Mouse (Mus musculus): ENCODE results near the gene Pkig. TPM values are rescaled to one million over a fixed set of nuclear protein-coding genes. Genes with fewer than 3 reads are reported as not detected.
"Not testable (repeated sequence)": the region's sequence is repeated elsewhere in the genome, so short reads cannot be mapped to it uniquely, and the experiment has no call there.

Pkig gene
- polyA plus RNA-seq, 1 experiment from 2014 or later = 187 TPM

DNA sequence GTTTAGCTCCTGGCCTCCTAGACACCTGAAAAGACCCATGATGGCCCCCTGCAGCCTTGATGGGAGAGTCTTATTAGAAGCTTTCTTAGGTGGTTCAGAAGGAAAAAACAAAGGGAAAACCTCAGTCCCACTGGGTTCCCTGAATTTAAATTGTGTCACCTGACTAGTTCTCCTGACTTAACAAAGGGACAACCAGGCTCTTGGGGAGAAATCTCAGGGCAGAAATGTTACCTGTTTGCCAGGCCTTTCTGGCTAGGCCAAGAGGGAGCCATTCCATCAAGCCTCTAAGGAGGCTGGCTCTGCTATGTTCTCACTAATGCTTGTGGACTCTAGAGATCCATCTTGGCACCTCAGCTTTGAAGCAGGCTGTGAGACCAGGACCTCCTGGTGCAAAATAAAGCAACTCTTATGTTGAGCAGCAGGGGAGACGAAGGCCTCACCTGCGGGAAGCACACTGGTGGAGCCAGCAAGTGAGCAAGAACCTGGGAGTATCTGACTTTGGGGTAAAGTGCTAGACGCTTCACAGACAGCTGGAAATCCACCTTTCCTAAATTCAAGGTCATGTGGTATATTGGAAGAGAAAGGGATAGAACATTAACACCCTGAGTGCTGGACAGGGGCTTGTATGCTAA is 40.8 kb upstream of the Pkig start:
- Histone ChIP-seq H3K36me3 (ENCODE audit: control insufficient read depth, insufficient read depth, low read length) (peaks cover 82% of the 10 kb centered on the region), H3K4me3 (ENCODE audit: low read length) (no peak overlapping the region), H3K9ac (ENCODE audit: low read depth, low read length) (no peak overlapping the region), H3K27ac (ENCODE audit: low read depth, low read length) (no peak overlapping the region), H3K4me2 (replicated peaks; ENCODE audit: low read depth, low read length) (no peak overlapping the region), H3K4me1 (ENCODE audit: control insufficient read depth, insufficient read depth, low read length) (no peaks in the 10 kb centered on the region), H3K9me3 (ENCODE audit: control insufficient read depth, low read length) (no peaks in the 10 kb centered on the region), H3K27me3 (ENCODE audit: control insufficient read depth, insufficient read depth, low read length) (no peaks in the 10 kb centered on the region)
- ATAC-seq (ENCODE audit: low FRiP score, low TSS enrichment) = no peak
- 75% methylated on average over 3 of the region's 3 CpGs for WGBS

DNA sequence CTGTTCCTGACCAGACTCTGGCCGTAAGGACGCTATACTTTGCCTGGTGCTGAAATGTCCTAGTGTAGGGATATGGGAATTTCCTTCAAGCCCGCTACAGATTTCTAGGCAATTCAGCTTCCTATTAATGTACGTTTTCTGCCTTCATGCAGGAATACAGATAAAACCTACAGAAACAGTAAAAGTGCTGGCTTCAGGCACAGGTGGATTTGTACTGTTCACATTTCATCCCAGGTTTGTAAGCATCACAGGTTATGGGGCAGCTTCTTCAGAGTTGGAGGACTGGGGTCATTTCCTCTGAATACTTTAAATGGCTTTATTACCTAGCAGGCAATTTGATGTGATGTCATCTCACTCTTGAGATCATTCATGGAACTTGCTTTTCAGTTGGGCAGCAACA is 40.3 kb upstream of the Pkig start:
- Histone ChIP-seq H3K27me3 (ENCODE audit: control insufficient read depth, insufficient read depth, low read length) (no peaks in the 10 kb centered on the region), H3K4me3 (ENCODE audit: low read length) (no peak overlapping the region), H3K9me3 (ENCODE audit: control insufficient read depth, low read length) (no peaks in the 10 kb centered on the region), H3K36me3 (ENCODE audit: control insufficient read depth, insufficient read depth, low read length) (peaks cover 80% of the 10 kb centered on the region), H3K27ac (ENCODE audit: low read depth, low read length) (no peak overlapping the region), H3K9ac (ENCODE audit: low read depth, low read length) (no peak overlapping the region), H3K4me2 (replicated peaks; ENCODE audit: low read depth, low read length) (no peak overlapping the region), H3K4me1 (ENCODE audit: control insufficient read depth, insufficient read depth, low read length) (no peaks in the 10 kb centered on the region)
- 91% methylated on average over 4 of the region's 4 CpGs for WGBS
- ATAC-seq (ENCODE audit: low FRiP score, low TSS enrichment) = no peak

DNA sequence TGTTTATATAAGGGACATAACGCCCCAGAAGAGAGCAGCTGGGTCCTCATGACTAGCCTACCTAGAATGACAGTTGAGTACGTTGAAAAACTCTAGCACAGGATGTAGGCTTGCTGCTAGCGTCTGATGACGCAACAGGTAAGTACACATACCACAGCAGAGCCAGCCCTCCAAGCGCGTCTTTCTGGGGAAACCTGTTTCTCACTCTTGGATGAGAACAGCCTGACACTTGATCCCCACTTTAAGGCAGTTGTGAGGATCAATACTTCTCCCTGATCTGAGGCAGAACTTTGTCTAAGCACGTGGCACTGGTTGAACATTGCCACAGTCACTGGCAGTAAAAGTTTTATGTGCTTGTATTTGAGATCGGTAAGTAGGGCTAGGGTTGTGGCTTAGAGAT is 37.7 kb upstream of the Pkig start:
- H3K27ac ChIP-seq (ENCODE audit: low read depth, low read length) = no peak overlapping the region
- ATAC-seq (ENCODE audit: low FRiP score, low TSS enrichment) = no peak
- H3K9me3 ChIP-seq (ENCODE audit: control insufficient read depth, low read length) = no peaks in the 10 kb centered on the region
- no peak overlapping the region for H3K4me3 ChIP-seq (ENCODE audit: low read length)
- no peaks in the 10 kb centered on the region for H3K4me1 ChIP-seq (ENCODE audit: control insufficient read depth, insufficient read depth, low read length)
- peaks cover 79% of the 10 kb centered on the region for H3K36me3 ChIP-seq (ENCODE audit: control insufficient read depth, insufficient read depth, low read length)
- H3K4me2 ChIP-seq (replicated peaks; ENCODE audit: low read depth, low read length) = no peak overlapping the region
- 91% methylated on average over 8 of the region's 8 CpGs for WGBS
- no peak overlapping the region for H3K9ac ChIP-seq (ENCODE audit: low read depth, low read length)
- H3K27me3 ChIP-seq (ENCODE audit: control insufficient read depth, insufficient read depth, low read length) = no peaks in the 10 kb centered on the region

DNA sequence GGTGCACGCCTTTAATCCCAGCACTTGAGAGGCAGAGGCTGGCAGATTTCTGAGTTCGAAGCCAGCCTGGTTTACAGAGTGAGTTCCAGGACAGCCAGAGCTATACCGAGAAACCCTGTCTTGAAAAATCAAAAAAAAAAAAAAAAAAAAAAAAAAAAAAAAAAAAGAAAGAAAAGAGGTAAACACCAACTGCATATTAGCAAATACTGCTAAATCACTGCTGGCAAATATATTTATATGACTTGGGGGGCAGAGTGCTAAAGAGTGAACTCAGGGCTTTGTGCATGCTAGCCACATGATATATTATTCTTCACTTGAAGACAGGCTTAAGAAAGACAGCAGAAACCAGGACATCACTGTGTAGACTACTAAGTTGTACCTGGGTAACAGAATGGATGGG is 36.8 kb upstream of the Pkig start:
- ATAC-seq (ENCODE audit: low FRiP score, low TSS enrichment); H3K9ac ChIP-seq (ENCODE audit: low read depth, low read length); H3K4me3 ChIP-seq (ENCODE audit: low read length); H3K4me2 ChIP-seq (replicated peaks; ENCODE audit: low read depth, low read length); H3K27ac ChIP-seq (ENCODE audit: low read depth, low read length); H3K9me3 ChIP-seq (ENCODE audit: control insufficient read depth, low read length); H3K4me1 ChIP-seq (ENCODE audit: control insufficient read depth, insufficient read depth, low read length); H3K27me3 ChIP-seq (ENCODE audit: control insufficient read depth, insufficient read depth, low read length): not testable (repeated sequence)
- WGBS = 97% methylated on average over 3 of the region's 3 CpGs
- peaks cover 82% of the 10 kb centered on the region for H3K36me3 ChIP-seq (ENCODE audit: control insufficient read depth, insufficient read depth, low read length)

DNA sequence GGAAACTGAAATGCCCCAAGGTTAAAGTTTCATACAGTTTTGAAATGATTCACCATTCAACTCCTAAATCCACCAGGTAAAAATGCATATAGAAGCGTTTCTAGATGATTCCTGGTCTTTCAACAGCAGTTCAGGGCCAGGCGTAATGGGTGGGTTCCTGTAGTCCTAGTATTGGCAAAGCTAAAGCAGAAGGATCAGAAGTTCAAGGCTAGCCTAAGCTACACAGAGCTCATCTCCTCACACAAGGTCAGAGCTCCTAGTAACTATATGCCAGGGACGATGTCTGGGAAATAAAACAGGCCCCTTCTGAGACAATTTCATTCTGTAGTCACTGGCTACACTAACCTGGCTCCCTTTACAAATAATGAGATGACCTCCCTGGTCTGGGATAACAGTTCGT is 27.0 kb upstream of the Pkig start:
- Histone ChIP-seq H3K4me2 (replicated peaks; ENCODE audit: low read depth, low read length) (no peak overlapping the region), H3K27me3 (ENCODE audit: control insufficient read depth, insufficient read depth, low read length) (no peaks in the 10 kb centered on the region), H3K9ac (ENCODE audit: low read depth, low read length) (no peak overlapping the region), H3K4me3 (ENCODE audit: low read length) (no peak overlapping the region), H3K9me3 (ENCODE audit: control insufficient read depth, low read length) (no peaks in the 10 kb centered on the region), H3K27ac (ENCODE audit: low read depth, low read length) (no peak overlapping the region), H3K36me3 (ENCODE audit: control insufficient read depth, insufficient read depth, low read length) (peaks cover 76% of the 10 kb centered on the region), H3K4me1 (ENCODE audit: control insufficient read depth, insufficient read depth, low read length) (no peaks in the 10 kb centered on the region)
- ATAC-seq (ENCODE audit: low FRiP score, low TSS enrichment) = no peak
- 90% methylated on average over 4 of the region's 4 CpGs for WGBS

DNA sequence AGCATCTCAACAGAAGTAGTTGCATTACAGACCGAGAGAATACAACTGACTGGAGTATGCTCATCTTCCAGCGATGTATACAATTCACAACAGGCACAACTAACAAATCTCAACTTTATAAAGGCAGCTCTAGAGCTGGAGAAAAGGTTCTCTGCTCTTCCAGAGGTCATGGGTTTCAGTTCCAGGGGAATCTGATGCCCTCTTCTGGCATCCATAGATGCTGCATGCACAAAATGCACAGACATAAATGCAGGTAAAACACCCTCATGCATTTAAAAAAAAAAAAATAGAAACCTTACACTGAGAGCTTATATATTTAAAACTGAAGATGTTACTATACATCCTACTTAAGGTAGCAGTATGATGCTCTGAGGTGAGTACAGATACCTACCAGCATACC is 26.5 kb upstream of the Pkig start:
- H3K4me3 ChIP-seq (ENCODE audit: low read length) = no peak overlapping the region
- WGBS = 95% methylated on average over 2 of the region's 2 CpGs
- H3K27ac ChIP-seq (ENCODE audit: low read depth, low read length) = no peak overlapping the region
- no peak overlapping the region for H3K4me2 ChIP-seq (replicated peaks; ENCODE audit: low read depth, low read length)
- no peak overlapping the region for H3K9ac ChIP-seq (ENCODE audit: low read depth, low read length)
- H3K4me1 ChIP-seq (ENCODE audit: control insufficient read depth, insufficient read depth, low read length) = no peaks in the 10 kb centered on the region
- H3K27me3 ChIP-seq (ENCODE audit: control insufficient read depth, insufficient read depth, low read length) = no peaks in the 10 kb centered on the region
- peaks cover 73% of the 10 kb centered on the region for H3K36me3 ChIP-seq (ENCODE audit: control insufficient read depth, insufficient read depth, low read length)
- H3K9me3 ChIP-seq (ENCODE audit: control insufficient read depth, low read length) = no peaks in the 10 kb centered on the region
- no peak for ATAC-seq (ENCODE audit: low FRiP score, low TSS enrichment)

DNA sequence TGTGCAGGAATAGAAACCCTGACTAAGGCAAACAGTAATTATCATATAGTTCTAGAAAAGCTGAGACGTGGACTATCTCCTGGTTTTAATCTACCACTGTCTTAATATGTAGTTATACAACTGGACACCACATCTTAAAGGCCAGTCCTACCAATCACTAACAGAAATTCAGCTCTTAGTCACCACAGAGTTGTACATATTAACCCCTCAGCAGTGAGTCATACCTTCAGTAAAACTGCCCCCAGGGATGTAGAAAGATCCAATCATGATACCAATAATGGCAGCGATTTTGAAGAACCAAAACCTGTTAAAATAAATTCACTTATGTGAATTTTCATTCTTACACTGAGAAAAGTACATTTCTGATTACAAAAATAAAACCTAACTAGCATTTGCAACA is 24.0 kb upstream of the Pkig start:
- Histone ChIP-seq H3K27ac (ENCODE audit: low read depth, low read length) (no peak overlapping the region), H3K4me1 (ENCODE audit: control insufficient read depth, insufficient read depth, low read length) (no peaks in the 10 kb centered on the region), H3K9me3 (ENCODE audit: control insufficient read depth, low read length) (no peaks in the 10 kb centered on the region), H3K4me2 (replicated peaks; ENCODE audit: low read depth, low read length) (no peak overlapping the region), H3K36me3 (ENCODE audit: control insufficient read depth, insufficient read depth, low read length) (peaks cover 50% of the 10 kb centered on the region), H3K27me3 (ENCODE audit: control insufficient read depth, insufficient read depth, low read length) (no peaks in the 10 kb centered on the region), H3K9ac (ENCODE audit: low read depth, low read length) (no peak overlapping the region), H3K4me3 (ENCODE audit: low read length) (no peak overlapping the region)
- ATAC-seq (ENCODE audit: low FRiP score, low TSS enrichment) = no peak
- WGBS = 85% methylated on average over 2 of the region's 2 CpGs

DNA sequence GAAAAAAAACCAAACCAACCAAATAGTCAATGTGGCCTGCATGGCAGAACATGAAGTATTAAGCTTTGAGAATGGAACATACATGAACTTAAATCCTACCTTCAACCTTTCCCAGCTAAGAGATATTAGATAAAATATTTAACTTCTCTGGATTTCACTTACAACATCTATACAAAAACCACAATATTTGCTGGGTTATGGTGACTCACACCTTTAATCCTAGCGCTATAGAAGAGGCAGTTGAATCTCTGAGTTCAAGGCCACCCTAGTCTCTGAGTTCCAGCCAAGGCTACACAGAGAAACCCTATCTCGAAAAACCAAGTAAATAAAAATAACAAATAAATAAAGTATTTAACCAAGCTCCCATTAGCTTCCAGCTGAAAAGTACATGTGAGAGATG is 22.1 kb upstream of the Pkig start:
- H3K4me2 ChIP-seq (replicated peaks; ENCODE audit: low read depth, low read length) = no peak overlapping the region
- no peaks in the 10 kb centered on the region for H3K9me3 ChIP-seq (ENCODE audit: control insufficient read depth, low read length)
- no peak overlapping the region for H3K27ac ChIP-seq (ENCODE audit: low read depth, low read length)
- H3K27me3 ChIP-seq (ENCODE audit: control insufficient read depth, insufficient read depth, low read length) = no peaks in the 10 kb centered on the region
- peaks cover 36% of the 10 kb centered on the region for H3K36me3 ChIP-seq (ENCODE audit: control insufficient read depth, insufficient read depth, low read length)
- WGBS = 89% methylated on average over 2 of the region's 2 CpGs
- H3K4me3 ChIP-seq (ENCODE audit: low read length) = no peak overlapping the region
- no peaks in the 10 kb centered on the region for H3K4me1 ChIP-seq (ENCODE audit: control insufficient read depth, insufficient read depth, low read length)
- ATAC-seq (ENCODE audit: low FRiP score, low TSS enrichment) = no peak
- no peak overlapping the region for H3K9ac ChIP-seq (ENCODE audit: low read depth, low read length)

DNA sequence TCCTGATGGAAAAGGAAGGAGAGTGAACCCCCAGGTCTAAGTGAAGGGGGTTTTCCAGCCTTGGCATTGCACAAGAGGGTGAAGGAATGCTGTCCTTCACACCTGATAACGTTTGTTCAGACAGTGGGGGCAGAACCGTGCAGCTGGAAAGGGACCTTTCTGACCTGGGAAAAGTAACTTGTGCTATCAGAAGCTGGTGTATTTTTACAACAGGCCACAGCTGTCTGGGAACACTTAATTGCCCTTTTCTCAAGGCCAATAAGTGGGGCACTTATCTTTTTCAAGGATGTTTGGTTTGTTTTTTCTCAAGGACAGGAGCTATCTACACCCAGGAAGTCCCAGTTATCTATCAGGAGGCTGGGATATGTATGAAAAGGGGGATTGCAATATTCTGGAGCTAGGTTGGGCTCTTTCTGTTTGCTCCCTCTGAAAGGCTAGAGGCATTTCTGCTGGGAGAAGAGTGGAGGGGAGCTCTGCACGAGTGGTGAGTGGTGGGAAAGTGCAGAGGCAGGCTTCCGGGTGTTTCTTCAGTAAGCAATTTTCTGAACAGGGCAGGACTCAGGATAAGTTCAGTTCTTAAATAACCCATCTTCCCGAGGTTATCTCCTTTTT is 20.4 kb upstream of the Pkig start:
- no peak overlapping the region for H3K4me3 ChIP-seq (ENCODE audit: low read length)
- no peaks in the 10 kb centered on the region for H3K27me3 ChIP-seq (ENCODE audit: control insufficient read depth, insufficient read depth, low read length)
- H3K9ac ChIP-seq (ENCODE audit: low read depth, low read length) = no peak overlapping the region
- H3K27ac ChIP-seq (ENCODE audit: low read depth, low read length) = no peak overlapping the region
- 0 out of 2 replicates have a peak, but pooled peaks cover 4% of the 10 kb centered on the region for H3K4me1 ChIP-seq (ENCODE audit: control insufficient read depth, insufficient read depth, low read length)
- no peak for ATAC-seq (ENCODE audit: low FRiP score, low TSS enrichment)
- peaks cover 21% of the 10 kb centered on the region; the same call in 1 of the 2 replicates for H3K36me3 ChIP-seq (ENCODE audit: control insufficient read depth, insufficient read depth, low read length)
- no peaks in the 10 kb centered on the region for H3K9me3 ChIP-seq (ENCODE audit: control insufficient read depth, low read length)
- WGBS = 41% methylated on average over 5 of the region's 5 CpGs
- no peak overlapping the region for H3K4me2 ChIP-seq (replicated peaks; ENCODE audit: low read depth, low read length)
